41 mouse cellular contexts compared by ENCODE assay signal in genomic region chr7:142178685-142179084, GRCm38 (mm10). TPM values are rescaled to one million over a fixed set of nuclear protein-coding genes. Genes with fewer than 3 reads are reported as not detected.
"Had no signal": no experiment of that assay in that cellular context is flagged by ENCODE, and none has a peak within 500 bp of the region (broad histone marks: within the 10 kb centered on the region; RNA-seq: fewer than 3 reads in every experiment).

No protein-coding gene starts in this region.

- H3K36me3 ChIP-seq: heart, embryonic 13.5 days; heart, embryonic 15.5 days; hindbrain, embryonic 13.5 days; hindbrain, embryonic 15.5 days; kidney, embryonic 15.5 days; limb, embryonic 13.5 days; limb, embryonic 15.5 days; liver, embryonic 12.5 days had no signal

- H3K27ac ChIP-seq: gastrocnemius, adult 2 months; heart, adult 2 months; heart, embryonic 13.5 days; heart, embryonic 15.5 days; hindbrain, embryonic 13.5 days; hindbrain, embryonic 15.5 days; hindbrain, postnatal 0 days; kidney, embryonic 15.5 days; kidney, postnatal 0 days; limb, embryonic 13.5 days; limb, embryonic 15.5 days; liver, embryonic 12.5 days had no signal

- H3K4me1 ChIP-seq: heart, embryonic 13.5 days; heart, embryonic 15.5 days; hindbrain, embryonic 13.5 days; hindbrain, embryonic 15.5 days; kidney, embryonic 15.5 days; limb, embryonic 13.5 days; limb, embryonic 15.5 days; liver, embryonic 12.5 days had no signal

- DNase-seq: gastrocnemius, adult 2 months; gastrocnemius, postnatal 10 days; gastrocnemius, postnatal 25 days; heart, adult 11 months; heart, adult 2 months; heart, postnatal 14 days; heart, postnatal 36 days; kidney, adult 11 months; kidney, adult 2 months; kidney, adult 9 months; kidney, postnatal 14 days; kidney, postnatal 36 days; left cerebral cortex, postnatal 4 days had no signal

- ATAC-seq: hindbrain, postnatal 0 days; intestine, embryonic 16.5 days; liver, embryonic 12.5 days had no signal

- H3K9ac ChIP-seq: heart, embryonic 13.5 days; heart, embryonic 15.5 days; hindbrain, embryonic 13.5 days; hindbrain, embryonic 15.5 days; kidney, embryonic 15.5 days; limb, embryonic 13.5 days; limb, embryonic 15.5 days; liver, embryonic 12.5 days had no signal

- H3K9me3 ChIP-seq: heart, embryonic 13.5 days; heart, embryonic 15.5 days; hindbrain, embryonic 13.5 days; hindbrain, embryonic 15.5 days; kidney, embryonic 15.5 days; limb, embryonic 13.5 days; limb, embryonic 15.5 days; liver, embryonic 12.5 days had no signal

- H3K4me2 ChIP-seq: heart, embryonic 11.5 days; heart, embryonic 13.5 days; heart, embryonic 15.5 days; hindbrain, embryonic 13.5 days; hindbrain, embryonic 15.5 days; kidney, embryonic 15.5 days; limb, embryonic 13.5 days; limb, embryonic 15.5 days; liver, embryonic 12.5 days had no signal

- H3K4me3 ChIP-seq: gastrocnemius, adult 2 months; heart, adult 2 months; heart, embryonic 13.5 days; heart, embryonic 15.5 days; hindbrain, embryonic 13.5 days; hindbrain, embryonic 15.5 days; kidney, embryonic 15.5 days; limb, embryonic 13.5 days; limb, embryonic 15.5 days; liver, embryonic 12.5 days had no signal

- H3K27me3 ChIP-seq: heart, embryonic 13.5 days; heart, embryonic 15.5 days; hindbrain, embryonic 13.5 days; hindbrain, embryonic 15.5 days; kidney, embryonic 15.5 days; limb, embryonic 15.5 days; liver, embryonic 12.5 days had no signal

RNA-seq across cellular contexts. Expression of gene Krtap5-2, which starts 2.9 kb away (rescaled TPM):
- total RNA-seq: gastrocnemius, adult 2 months; gastrocnemius, postnatal 10 days; gastrocnemius, postnatal 25 days; heart, adult 2 months; heart, postnatal 14 days; heart, postnatal 36 days; hematopoietic stem cell, adult 5-6 weeks; hindbrain, postnatal 0 days; layer of hippocampus, adult 18-20 months; layer of hippocampus, adult 8-10 months; layer of hippocampus, postnatal 14 days; layer of hippocampus, postnatal 36 days; left cerebral cortex, adult 18-20 months; left cerebral cortex, adult 8-10 months; left cerebral cortex, postnatal 10 days; left cerebral cortex, postnatal 25 days; left cerebral cortex, postnatal 4 days; liver, adult 2 months had no signal
- polyA plus RNA-seq: gonadal fat pad, adult 2 months; heart, adult 2 months; heart, embryonic 11.5 days; heart, embryonic 13.5 days; heart, embryonic 15.5 days; heart, postnatal 0 days; hindbrain, embryonic 11.5 days; hindbrain, embryonic 13.5 days; hindbrain, embryonic 15.5 days; hindbrain, postnatal 0 days; intestine, embryonic 14.5 days; intestine, embryonic 16.5 days; kidney, adult 2 months; kidney, embryonic 15.5 days; kidney, postnatal 0 days; large intestine, adult 2 months; limb, embryonic 11.5 days; limb, embryonic 13.5 days; limb, embryonic 15.5 days; liver, adult 2 months; liver, embryonic 12.5 days had no signal

RNA-seq across cellular contexts. Expression of gene Gm10153, which starts 11.5 kb away (rescaled TPM):
- total RNA-seq: gastrocnemius, adult 2 months; gastrocnemius, postnatal 10 days; gastrocnemius, postnatal 25 days; heart, adult 2 months; heart, postnatal 14 days; heart, postnatal 36 days; hematopoietic stem cell, adult 5-6 weeks; hindbrain, postnatal 0 days; layer of hippocampus, adult 18-20 months; layer of hippocampus, adult 8-10 months; layer of hippocampus, postnatal 14 days; layer of hippocampus, postnatal 36 days; left cerebral cortex, adult 18-20 months; left cerebral cortex, adult 8-10 months; left cerebral cortex, postnatal 10 days; left cerebral cortex, postnatal 25 days; left cerebral cortex, postnatal 4 days; liver, adult 2 months had no signal
- polyA plus RNA-seq: gonadal fat pad, adult 2 months; heart, adult 2 months; heart, embryonic 11.5 days; heart, embryonic 13.5 days; heart, embryonic 15.5 days; heart, postnatal 0 days; hindbrain, embryonic 11.5 days; hindbrain, embryonic 13.5 days; hindbrain, embryonic 15.5 days; hindbrain, postnatal 0 days; intestine, embryonic 14.5 days; intestine, embryonic 16.5 days; kidney, adult 2 months; kidney, embryonic 15.5 days; kidney, postnatal 0 days; large intestine, adult 2 months; limb, embryonic 11.5 days; limb, embryonic 13.5 days; limb, embryonic 15.5 days; liver, adult 2 months; liver, embryonic 12.5 days had no signal

RNA-seq across cellular contexts. Expression of gene Gm4553, which starts 13.1 kb away (rescaled TPM):
- total RNA-seq: gastrocnemius, adult 2 months; gastrocnemius, postnatal 10 days; gastrocnemius, postnatal 25 days; heart, adult 2 months; heart, postnatal 14 days; heart, postnatal 36 days; hematopoietic stem cell, adult 5-6 weeks; hindbrain, postnatal 0 days; layer of hippocampus, adult 18-20 months; layer of hippocampus, adult 8-10 months; layer of hippocampus, postnatal 14 days; layer of hippocampus, postnatal 36 days; left cerebral cortex, adult 18-20 months; left cerebral cortex, adult 8-10 months; left cerebral cortex, postnatal 10 days; left cerebral cortex, postnatal 25 days; left cerebral cortex, postnatal 4 days; liver, adult 2 months had no signal
- polyA plus RNA-seq: gonadal fat pad, adult 2 months; heart, adult 2 months; heart, embryonic 11.5 days; heart, embryonic 13.5 days; heart, embryonic 15.5 days; heart, postnatal 0 days; hindbrain, embryonic 11.5 days; hindbrain, embryonic 13.5 days; hindbrain, postnatal 0 days; intestine, embryonic 14.5 days; intestine, embryonic 16.5 days; kidney, adult 2 months; kidney, embryonic 15.5 days; kidney, postnatal 0 days; large intestine, adult 2 months; limb, embryonic 11.5 days; limb, embryonic 13.5 days; limb, embryonic 15.5 days; liver, adult 2 months; liver, embryonic 12.5 days had no signal

RNA-seq across cellular contexts. Expression of gene Gm29735, which starts 21.8 kb away (rescaled TPM):
- total RNA-seq: gastrocnemius, adult 2 months; gastrocnemius, postnatal 10 days; gastrocnemius, postnatal 25 days; heart, adult 2 months; heart, postnatal 14 days; heart, postnatal 36 days; hematopoietic stem cell, adult 5-6 weeks; hindbrain, postnatal 0 days; layer of hippocampus, adult 18-20 months; layer of hippocampus, adult 8-10 months; layer of hippocampus, postnatal 14 days; layer of hippocampus, postnatal 36 days; left cerebral cortex, adult 18-20 months; left cerebral cortex, adult 8-10 months; left cerebral cortex, postnatal 10 days; left cerebral cortex, postnatal 25 days; left cerebral cortex, postnatal 4 days; liver, adult 2 months had no signal
- polyA plus RNA-seq: gonadal fat pad, adult 2 months; heart, adult 2 months; heart, embryonic 11.5 days; heart, embryonic 13.5 days; heart, embryonic 15.5 days; heart, postnatal 0 days; hindbrain, embryonic 11.5 days; hindbrain, embryonic 13.5 days; hindbrain, embryonic 15.5 days; hindbrain, postnatal 0 days; intestine, embryonic 14.5 days; intestine, embryonic 16.5 days; kidney, adult 2 months; kidney, embryonic 15.5 days; kidney, postnatal 0 days; large intestine, adult 2 months; limb, embryonic 11.5 days; limb, embryonic 13.5 days; limb, embryonic 15.5 days; liver, adult 2 months; liver, embryonic 12.5 days had no signal

RNA-seq across cellular contexts. Expression of gene Krtap5-3, which starts 22.5 kb away (rescaled TPM):
- total RNA-seq: gastrocnemius, adult 2 months; gastrocnemius, postnatal 10 days; gastrocnemius, postnatal 25 days; heart, adult 2 months; heart, postnatal 14 days; heart, postnatal 36 days; hematopoietic stem cell, adult 5-6 weeks; hindbrain, postnatal 0 days; layer of hippocampus, adult 18-20 months; layer of hippocampus, adult 8-10 months; layer of hippocampus, postnatal 14 days; layer of hippocampus, postnatal 36 days; left cerebral cortex, adult 18-20 months; left cerebral cortex, adult 8-10 months; left cerebral cortex, postnatal 10 days; left cerebral cortex, postnatal 25 days; left cerebral cortex, postnatal 4 days; liver, adult 2 months had no signal
- polyA plus RNA-seq: gonadal fat pad, adult 2 months; heart, adult 2 months; heart, embryonic 11.5 days; heart, embryonic 13.5 days; heart, embryonic 15.5 days; heart, postnatal 0 days; hindbrain, embryonic 11.5 days; hindbrain, embryonic 13.5 days; hindbrain, embryonic 15.5 days; hindbrain, postnatal 0 days; intestine, embryonic 14.5 days; intestine, embryonic 16.5 days; kidney, adult 2 months; kidney, embryonic 15.5 days; kidney, postnatal 0 days; limb, embryonic 11.5 days; limb, embryonic 13.5 days; limb, embryonic 15.5 days; liver, adult 2 months; liver, embryonic 12.5 days had no signal
